Mouse (Mus musculus) neutrophil, adult 5-6 weeks (primary cell): ENCODE results near the gene Pgpep1. TPM values are rescaled to one million over a fixed set of nuclear protein-coding genes. Genes with fewer than 3 reads are reported as not detected.
A peak's percentile ranks its signal among the peaks of the same experiment; 100 is the strongest.

Source experiments
- ATAC-seq: fragments of 151-379, 151-347 bp; 2 replicates; pipeline ENCODE4 v1.8.0; 2017; ENCODE audit warnings: mild to moderate bottlenecking, moderate TSS enrichment; ENCODE audit not compliant: insufficient number of reproducible peaks, poor library complexity, low FRiP score, severe bottlenecking; ENCODE audit errors: extremely low read depth
- total RNA-seq: library from RNA; stranded (forward); fragments of 200-1000 nt; gene quantifications from 2 replicates; pipeline ENCODE4 v1.2.3, GENCODE M21; 2017

Gene Pgpep1
- total RNA-seq, result 4.4 and 7.7 TPM in 2 replicates

DNA sequence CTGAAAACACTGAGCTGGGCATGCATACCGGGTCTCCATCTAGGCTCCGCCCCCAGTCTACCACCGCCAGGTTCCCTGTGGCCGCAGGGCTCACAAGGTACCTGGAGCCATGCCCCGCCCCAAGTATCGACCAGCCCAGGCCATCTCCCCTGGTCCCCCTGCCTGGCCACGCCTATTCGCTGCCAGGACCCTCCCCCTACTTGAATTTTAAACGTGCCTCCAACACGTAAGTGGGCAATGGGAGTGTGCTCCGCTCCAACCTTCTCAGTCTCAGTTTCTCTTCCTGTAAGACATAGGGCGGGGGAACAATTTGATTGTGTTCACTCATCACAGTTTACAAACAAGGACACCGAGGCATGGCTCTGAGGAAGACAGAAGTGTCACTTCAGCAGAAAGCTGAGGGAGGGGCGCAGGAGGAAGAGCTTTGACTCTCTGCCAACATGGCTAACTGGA is at the start of gene Pgpep1:
TSS of gene Pgpep1 (minus strand) at position 116 of the 453 bp plus-strand sequence.
- no peak for ATAC-seq

DNA sequence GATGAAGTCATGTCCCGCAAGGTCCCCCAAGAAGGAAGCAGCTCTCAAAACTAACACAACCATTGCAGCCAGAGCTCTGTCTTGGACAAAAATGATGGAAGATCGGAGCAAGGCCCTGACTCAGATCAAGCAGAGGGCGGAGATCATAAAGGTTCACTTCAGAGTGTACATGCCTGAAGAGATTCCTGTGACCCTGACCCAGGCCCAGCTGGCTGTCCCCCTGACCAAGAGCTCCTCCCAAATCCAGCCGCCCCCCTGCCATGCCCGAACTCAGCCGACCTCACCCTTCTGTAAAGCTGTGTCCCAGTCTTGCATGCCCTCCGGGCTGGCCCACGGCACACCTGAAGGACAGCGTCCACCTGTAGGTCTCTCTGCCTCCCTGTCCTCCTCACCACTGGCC is 49.6 kb upstream of the Pgpep1 start:
- ATAC-seq, result no peak

DNA sequence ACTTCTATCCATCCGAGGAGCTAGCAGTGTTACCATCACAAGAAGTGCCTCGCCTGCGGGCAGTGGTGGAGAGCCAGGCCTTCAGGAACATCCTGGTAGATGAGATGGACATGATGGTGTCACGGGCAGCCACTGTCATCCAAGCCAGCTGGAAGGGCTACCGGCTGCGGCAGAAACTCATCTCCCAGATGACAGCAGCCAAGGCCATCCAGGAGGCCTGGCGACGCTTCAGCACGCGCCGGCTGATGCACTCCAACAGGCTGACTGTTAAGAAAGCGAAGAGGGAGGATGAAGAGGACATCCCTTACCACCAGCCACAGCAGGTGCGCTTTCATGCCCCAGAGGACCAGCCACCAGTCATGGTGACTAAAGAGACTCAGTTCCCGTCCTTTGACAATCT is 48.1 kb upstream of the Pgpep1 start:
- no peak for ATAC-seq

DNA sequence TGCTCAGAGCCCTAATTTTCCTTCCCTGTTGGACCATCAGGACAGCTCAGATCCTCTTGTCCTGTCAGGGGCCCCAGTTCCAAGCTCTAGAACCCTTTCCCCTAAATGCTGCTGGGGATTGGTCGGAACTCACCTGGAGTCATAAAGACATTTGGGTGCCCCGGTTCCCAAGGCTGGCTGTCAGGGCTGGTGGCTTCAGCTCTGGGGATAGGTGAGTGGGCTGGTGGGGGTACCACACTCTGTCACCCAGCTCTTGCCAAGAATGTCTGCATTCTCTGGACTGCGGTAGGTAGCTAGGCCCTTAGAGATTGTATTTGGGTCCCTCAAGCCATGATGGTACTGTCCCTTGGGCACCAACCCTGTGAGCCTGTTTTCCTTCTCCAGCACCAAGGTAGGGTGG is 43.1 kb upstream of the Pgpep1 start, which contains the start of gene Iqcn:
TSS of gene Iqcn (plus strand) at position 171 of the 400 bp plus-strand sequence.
- ATAC-seq, result no peak

DNA sequence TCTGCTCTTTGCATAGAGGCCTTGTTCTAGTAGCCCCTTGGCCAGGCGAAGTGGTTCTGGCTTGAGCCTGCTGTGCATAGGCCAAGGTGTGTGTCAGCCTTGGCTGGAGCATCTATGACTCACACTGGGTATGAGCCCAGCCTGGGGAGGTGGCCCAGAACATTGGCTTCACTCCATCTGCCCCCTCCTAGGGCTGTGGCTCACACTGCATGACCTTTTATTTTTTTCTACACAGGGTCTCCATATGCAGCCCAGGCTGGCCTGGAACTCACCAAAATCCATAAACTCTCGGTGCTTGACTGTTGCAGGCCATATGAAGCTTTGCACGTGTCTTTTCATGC is 42.6 kb upstream of the Pgpep1 start:
- no peak for ATAC-seq

DNA sequence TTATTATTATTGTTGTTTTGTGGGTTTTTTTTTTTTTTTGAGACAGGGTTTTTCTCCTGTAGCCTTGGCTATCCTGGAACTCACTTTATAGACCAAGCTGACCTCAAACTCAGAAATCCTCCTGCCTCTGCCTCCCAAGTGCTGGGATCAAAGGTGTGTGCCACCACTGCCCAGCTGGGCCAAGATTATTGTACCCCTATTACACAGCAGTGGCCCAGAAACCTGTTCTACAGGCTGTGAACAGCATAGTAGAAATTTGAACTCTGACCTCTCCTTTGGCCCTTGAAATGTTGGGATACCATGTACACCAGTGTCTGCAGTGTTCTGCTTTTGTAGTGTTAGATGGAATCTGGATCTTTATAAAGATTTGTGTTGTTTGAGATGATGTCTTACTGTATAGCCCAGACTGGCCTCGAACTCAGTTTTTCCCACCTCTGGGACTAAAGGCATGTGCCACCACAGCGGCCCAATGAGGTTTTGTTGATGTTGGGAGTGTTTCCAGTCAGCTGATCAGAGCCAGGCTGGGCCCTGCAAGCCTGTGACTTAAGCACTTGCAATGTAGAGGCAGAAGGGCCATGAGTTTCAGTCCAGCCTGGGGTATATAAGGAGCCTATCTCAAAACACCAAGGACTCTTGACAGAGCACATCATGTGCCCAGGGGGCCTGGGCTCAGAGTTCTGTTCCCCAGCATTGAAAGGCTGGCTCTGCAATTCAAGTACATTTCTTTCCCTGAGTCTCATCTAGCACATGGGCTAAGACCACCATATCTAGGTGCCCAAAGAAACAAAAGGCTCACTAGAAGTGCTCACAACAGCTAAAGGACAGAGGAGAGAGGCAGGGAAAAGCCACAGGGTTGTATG is 42.0 kb upstream of the Pgpep1 start:
- no peak for ATAC-seq

DNA sequence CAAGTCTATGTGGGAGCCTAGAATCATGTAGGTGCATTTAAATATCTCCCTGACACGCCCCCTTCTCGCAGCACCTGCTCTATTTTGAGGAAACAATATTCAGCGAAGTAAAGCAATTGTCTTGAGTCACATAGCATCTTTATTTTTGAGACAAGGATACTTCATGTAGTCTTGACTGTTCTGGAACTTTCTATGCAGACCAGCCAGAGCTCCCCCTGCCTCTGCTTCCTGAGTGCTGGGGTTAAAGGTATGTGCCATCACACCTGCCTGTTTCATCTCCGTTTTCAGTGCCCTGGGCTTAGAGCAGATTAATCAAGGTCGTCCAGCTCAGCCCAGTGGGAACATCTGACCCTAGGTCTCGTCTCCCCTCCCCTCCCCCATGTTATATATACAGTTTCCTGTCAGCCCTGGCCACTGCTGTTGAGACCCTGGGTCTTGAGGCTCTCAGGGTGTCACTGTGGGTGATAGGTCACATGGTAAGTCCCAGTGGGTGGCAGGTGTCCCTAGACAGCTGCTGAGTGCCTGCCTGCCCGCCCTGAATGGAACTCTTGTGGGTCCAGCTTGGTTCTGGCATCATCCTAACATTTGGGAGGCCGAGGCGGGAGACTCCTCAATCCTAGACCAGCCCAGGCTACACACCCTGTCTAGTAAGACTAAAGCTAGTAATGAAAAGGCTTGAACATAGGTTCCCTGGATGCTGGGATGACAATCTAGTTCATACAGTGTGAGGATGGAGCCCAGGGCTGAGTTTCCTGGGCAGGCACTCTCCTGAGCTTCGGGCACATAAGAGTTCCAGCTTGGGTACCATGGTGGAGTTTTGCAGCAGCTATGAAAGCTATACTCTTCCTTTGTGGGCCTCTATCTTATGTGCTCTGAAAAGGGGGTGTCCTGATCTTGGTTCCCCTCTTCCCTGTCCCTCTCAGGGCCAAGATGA is 41.1 kb upstream of the Pgpep1 start:
- ATAC-seq, result no peak

DNA sequence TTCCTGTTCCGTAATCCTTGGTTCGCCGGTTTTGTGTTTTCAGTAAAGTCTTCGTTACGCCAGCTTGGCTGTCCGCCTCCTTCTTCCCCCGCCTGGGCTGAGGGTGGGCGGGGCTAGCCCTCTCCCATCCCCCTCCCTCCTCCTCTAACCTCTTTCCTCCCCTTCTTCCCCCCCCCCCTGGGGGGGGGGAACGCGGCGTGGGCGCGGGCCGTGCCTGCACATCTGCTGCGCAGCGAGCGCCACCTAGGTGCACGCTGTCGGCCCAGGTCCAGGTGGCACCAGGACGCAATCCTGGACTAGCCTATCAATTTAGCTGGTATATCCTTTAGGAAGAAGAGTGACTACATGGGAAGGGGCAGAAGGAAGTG is 40.4 kb upstream of the Pgpep1 start:
- ATAC-seq, result peak; percentile 21

DNA sequence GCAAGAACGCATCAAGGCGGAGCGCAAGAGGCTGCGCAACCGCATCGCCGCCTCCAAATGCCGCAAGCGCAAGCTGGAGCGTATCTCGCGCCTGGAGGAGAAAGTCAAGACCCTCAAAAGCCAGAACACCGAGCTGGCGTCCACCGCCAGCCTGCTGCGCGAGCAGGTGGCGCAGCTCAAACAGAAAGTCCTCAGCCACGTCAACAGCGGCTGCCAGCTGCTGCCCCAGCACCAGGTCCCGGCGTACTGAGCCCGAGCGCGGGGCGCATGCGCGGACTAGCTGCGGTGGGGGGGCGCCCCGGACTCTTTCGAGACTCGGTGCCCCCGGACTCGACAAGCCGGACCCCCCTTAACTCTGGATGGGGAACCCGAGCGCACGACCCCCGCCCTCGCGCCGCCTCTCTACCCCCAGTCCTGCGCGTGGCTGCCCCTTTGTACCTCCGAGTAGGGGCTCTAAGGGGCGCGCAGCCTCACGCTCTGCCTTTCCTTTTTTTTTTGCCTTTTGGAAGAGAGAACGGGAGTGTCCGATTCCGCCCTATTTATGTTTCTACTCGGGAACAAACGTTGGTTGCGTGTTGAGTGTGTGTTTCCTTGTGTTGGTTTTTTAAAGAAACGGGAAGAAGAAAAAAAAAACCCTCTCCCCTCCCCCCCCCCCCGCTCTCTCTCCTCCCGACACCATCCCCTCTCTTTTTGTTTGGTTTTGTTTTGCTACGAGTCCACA is 39.8 kb upstream of the Pgpep1 start:
- no peak for ATAC-seq

DNA sequence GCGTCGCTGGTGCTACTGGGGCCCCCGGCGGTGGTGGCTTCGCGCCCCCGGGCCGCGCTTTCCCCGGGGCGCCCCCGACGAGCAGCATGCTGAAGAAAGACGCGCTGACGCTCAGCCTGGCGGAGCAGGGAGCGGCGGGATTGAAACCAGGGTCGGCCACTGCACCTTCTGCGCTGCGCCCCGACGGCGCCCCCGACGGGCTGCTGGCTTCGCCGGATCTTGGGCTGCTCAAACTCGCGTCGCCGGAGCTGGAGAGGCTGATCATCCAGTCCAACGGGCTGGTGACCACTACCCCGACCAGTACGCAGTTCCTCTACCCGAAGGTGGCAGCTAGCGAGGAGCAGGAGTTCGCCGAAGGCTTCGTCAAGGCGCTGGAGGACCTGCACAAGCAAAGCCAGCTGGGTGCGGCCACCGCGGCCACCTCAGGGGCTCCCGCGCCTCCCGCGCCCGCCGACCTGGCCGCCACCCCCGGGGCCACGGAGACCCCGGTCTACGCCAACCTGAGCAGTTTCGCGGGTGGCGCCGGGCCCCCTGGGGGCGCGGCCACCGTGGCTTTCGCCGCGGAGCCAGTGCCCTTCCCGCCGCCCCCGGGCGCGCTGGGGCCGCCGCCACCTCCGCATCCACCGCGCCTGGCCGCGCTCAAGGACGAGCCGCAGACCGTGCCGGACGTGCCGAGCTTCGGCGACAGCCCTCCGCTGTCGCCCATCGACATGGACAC is 39.1 kb upstream of the Pgpep1 start:
- no peak for ATAC-seq

DNA sequence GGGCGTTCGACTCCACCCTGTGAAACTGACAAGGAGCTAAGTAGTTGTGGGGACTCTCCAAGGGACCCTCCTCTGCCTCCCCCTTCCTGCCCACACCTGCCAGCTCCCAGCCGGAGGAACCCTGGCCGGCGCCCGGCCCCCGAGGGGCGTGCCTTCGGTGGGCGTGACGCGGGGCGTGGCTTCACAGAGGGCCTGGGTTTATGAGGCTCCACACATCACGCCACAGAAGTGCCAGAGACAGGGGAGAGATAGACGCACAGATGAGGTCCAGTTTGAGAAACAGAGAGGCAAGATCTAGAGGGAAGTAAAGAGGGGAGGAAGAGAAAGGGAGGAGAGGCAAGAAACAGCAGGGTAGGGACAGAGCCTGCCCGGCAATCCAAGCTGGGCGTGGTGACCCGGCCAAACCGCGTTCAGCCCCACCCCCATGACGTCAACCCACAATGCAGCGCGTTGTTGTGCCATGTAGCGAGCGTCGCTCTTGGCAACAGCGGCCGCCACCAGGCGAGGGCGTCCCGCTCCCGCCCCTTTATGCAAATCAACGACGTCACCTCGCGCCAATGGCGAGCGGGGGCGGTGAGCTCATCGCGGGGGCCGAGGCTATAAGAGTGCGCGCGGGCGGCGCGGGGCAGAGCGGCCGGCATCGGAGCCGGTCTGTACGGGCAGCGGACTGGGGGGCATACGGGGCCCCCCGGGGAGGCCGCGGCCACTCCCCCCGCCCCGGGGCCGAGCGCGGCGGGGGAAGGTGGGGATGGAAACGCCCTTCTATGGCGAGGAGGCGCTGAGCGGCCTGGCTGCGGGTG is 38.3 kb upstream of the Pgpep1 start, which contains the start of gene Jund:
TSS of gene Jund (plus strand) at position 640 of the 800 bp plus-strand sequence.
- ATAC-seq, result peak; percentile 67

DNA sequence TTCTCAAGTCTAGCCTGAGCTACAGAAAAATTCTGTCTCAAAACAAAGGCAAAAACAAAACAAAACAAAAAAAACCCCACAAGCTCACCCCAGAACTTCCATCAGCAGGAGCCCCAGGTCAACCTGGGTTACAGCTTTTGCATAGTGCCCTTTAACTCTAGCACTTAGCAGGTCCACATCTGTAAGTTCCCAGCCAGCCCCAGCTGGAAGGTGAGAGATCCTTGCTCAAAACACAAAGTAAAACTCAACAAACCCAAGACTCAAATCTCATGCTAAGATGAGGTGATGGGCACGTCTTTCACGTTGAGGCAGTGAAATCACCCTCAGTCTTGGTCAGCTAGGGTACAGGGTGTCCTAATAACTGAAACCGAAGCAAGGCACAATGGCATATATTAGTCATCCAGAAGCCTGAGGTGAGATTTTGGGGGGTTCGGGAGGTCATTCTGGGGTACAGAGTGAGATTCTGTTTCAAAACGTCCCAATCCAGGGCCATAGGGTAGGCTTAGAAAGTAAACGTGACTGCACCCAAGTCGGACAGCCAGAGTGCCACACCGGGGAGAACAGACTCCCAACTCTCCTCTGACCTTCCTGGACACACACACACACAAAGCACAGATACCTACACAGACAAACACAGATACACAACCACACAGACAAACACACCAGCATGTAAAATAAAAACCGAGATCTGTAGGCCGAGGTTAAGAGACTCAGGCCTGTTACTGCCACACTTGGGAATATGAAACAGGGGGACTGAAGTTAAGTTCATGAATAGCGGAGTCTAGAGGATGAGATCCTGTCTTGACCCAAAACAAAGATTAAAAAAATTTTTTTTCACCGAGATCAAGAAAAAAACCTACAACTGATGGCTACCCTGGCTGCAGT is 37.4 kb upstream of the Pgpep1 start:
- ATAC-seq, result no peak

DNA sequence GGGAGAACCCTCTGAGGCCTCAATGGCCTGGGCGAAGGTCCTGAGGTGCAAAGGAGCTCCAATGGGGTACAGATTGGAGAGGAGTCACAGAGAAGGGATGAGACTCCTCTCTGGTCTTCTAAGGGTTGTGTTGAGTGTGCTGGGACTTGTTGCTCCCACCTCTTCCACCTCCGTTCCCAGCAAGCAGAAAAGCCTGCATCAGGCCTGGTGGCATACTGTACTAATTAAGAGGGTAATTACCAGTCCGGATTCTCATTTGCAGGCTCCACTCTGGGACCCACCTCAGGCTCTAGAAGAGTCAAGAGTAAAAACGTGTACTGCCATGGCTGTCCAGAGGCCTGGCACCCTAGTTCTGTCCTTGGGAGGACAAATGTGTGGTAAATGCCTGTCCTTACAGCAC is 36.8 kb upstream of the Pgpep1 start:
- no peak for ATAC-seq

DNA sequence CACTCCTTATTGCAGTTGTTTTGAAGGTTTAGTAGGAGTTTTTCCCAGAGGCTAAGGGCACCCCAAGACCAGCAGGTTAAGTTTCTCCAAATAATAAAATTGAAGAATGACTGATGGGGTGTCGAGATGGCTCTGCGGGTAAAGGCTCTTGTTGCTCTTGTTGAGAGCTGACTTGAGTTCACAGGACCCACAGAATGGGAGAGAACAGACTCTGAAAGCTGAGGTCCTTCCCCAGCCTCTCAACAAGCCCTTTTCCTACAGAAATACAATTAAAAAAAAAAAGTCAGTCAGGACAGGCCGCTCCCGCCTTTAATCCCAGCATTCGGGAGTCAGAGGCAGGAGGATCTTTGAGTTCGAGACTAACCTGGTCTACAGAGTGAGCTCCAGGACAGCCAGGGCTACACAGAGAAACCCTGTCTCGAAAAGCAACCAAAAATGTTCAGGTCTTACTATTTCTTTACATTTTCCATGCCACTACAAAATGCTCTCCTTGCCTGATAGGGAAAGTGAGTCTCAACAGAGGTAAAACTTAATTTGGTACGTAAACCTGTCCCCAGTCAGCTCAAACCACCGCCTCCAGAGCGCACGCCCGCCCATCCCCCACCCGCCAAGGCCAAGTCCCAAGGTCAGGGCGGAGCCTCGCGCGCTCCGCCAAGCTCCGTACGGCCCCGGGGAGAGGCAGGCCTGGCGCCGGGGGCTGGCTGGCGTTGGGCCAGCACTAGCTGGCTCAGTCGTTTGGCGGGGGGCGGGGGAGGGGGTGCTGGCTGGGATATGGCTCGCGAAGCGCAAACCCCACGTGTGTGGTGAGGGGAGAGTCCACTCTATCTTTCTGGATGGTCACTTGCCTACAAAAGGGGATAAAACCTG is 36.1 kb upstream of the Pgpep1 start:
- no peak for ATAC-seq

DNA sequence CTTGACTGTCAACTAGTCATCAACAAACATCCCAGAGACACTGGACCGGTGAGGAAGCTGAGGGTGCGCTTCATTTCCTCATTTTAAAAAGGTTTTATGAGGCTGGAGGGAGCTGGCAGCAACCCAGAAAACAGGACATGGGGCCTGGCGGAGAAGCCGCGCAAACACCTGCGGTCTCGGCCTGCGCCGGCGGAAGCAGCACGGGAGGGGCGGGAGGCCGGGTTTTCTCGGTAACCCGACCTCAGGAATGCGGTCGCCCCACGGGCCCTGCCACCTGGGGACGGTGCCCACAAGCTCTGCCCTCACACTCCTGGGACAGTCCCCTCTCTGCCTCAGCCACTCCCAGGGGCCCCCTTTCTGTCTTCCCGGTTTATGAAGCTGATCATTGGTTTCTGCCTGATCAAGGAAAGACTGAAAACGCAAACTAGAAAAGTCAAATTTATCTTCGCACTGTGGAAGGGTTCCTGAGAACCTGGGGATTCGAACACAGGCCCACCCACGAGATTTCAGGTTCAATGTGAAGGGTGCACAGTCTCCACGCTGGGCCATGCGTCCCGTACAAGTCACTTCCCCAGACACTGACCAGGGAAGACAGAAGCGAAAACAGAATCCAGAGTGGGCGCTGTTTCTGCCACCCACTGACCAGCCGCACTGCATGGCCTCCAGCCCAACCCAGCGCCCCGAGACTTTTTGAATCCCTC is 35.3 kb upstream of the Pgpep1 start:
- peak; percentile 21 for ATAC-seq
